Mouse (Mus musculus) kidney, postnatal 10 days (tissue): ENCODE data around the gene Olfr209.
"Not testable (repeated sequence)": the region's sequence is repeated elsewhere in the genome, so short reads cannot be mapped to it uniquely, and the experiment has no call there.

ENCODE experiments used
- DNase-seq: peaks from one replicate; pipeline ENCODE4 v3.0.0; 2021; ENCODE audit warnings: mixed read lengths

The Olfr209 gene

GRCm38 (mm10) chr16:59363893-59364292 lies at the start of gene Olfr209:
Gene Olfr209 (minus strand): TSS chr16:59363993.
- DNase-seq: no peak

GRCm38 (mm10) chr16:59413475-59413874 lies 49.7 kb upstream of the Olfr209 start:
- no peak for DNase-seq

GRCm38 (mm10) chr16:59409800-59410199 lies 46.0 kb upstream of the Olfr209 start:
- no peak for DNase-seq

GRCm38 (mm10) chr16:59409341-59409748 lies 45.6 kb upstream of the Olfr209 start:
- no peak for DNase-seq

GRCm38 (mm10) chr16:59407032-59407431 lies 43.2 kb upstream of the Olfr209 start, which contains the start of gene Gabrr3:
Gene Gabrr3 (plus strand): TSS chr16:59407332.
- DNase-seq: no peak

GRCm38 (mm10) chr16:59404798-59405197 lies 41.0 kb upstream of the Olfr209 start:
- no peak for DNase-seq

GRCm38 (mm10) chr16:59403684-59404083 lies 39.9 kb upstream of the Olfr209 start:
- peak; percentile 25 for DNase-seq

- no peak for DNase-seq
Observed at GRCm38 (mm10) chr16:59401985-59402384, 38.2 kb upstream of the Olfr209 start.

GRCm38 (mm10) chr16:59401102-59401501 lies 37.3 kb upstream of the Olfr209 start:
- peak; percentile 17 for DNase-seq

GRCm38 (mm10) chr16:59393300-59393699 lies 29.5 kb upstream of the Olfr209 start:
- DNase-seq: no peak

- DNase-seq: no peak
Observed at GRCm38 (mm10) chr16:59349146-59349545, 14.6 kb downstream of the Olfr209 start, which contains the start of gene Olfr206. Gene Olfr206 (minus strand): TSS chr16:59349246.

- DNase-seq: no peak
Observed at GRCm38 (mm10) chr16:59331038-59331437, 32.8 kb downstream of the Olfr209 start, which contains the start of gene Olfr205. Gene Olfr205 (minus strand): TSS chr16:59331138.

GRCm38 (mm10) chr16:59323262-59323661 lies 40.5 kb downstream of the Olfr209 start:
- not testable (repeated sequence) for DNase-seq

GRCm38 (mm10) chr16:59318148-59318547 lies 45.6 kb downstream of the Olfr209 start, which contains the start of gene Olfr204:
Gene Olfr204 (minus strand): TSS chr16:59318248.
- DNase-seq: no peak
